Mouse (Mus musculus) neural tube, postnatal 0 days (tissue): Measurements from ENCODE around the gene Bmp3. TPM values are rescaled to one million over a fixed set of nuclear protein-coding genes. Genes with fewer than 3 reads are reported as not detected.

Source experiments
- polyA plus RNA-seq: library from polyadenylated mRNA; unstranded; fragments of >200 nt; fragmentation: Nextera tagmentation; extraction: Ambion mirVana; gene quantifications from 2 replicates; pipeline ENCODE4 v1.2.1, GENCODE M21; 2015

Bmp3 gene
- 2.1 and 2.2 TPM in 2 replicates for polyA plus RNA-seq

DNA sequence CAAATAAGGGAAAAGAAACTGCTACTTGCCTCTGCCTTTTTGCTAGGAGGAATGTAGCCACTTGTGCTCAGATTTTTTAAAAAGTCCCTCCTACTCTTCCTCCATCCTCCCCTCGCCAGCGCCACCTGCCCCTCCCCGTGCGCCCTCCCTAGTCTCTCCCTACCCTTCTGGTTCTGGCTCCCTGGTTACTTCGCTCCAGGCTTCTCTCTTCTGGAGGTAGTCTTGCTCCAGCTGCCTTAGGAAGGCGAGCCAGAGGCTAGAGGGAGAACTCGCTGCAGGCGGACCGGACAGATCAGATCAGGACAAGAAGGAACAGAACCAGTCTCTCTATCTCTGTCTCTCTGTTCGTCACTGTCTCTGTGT is at the start of gene Bmp3:
Bmp3 (plus strand) TSS at position 152 of the 363 bp plus-strand sequence.

Other genes with a start within 250 kb of the Bmp3 start
- 2.8 and 3.1 TPM in 2 replicates for gene Prkg2, start 182.9 kb downstream of the Bmp3 start, polyA plus RNA-seq